Mouse (Mus musculus) layer of hippocampus, postnatal 36 days (tissue): Measurements from ENCODE around the gene Ehhadh. TPM values are rescaled to one million over a fixed set of nuclear protein-coding genes. Genes with fewer than 3 reads are reported as not detected.
A peak's percentile ranks its signal among the peaks of the same experiment; 100 is the strongest.

Source experiments
- DNase-seq, 2 experiments: peaks; one replicate each; pipeline ENCODE4 v3.0.0; 2022
- total RNA-seq, 2 experiments: library from RNA; stranded (reverse); gene quantifications; 2 replicates each; pipeline ENCODE4 v1.2.3; 2021

Ehhadh gene
- total RNA-seq, 2 experiments from 2014 or later, result 1.2 to 1.3 TPM

- no peak for DNase-seq
These were observed 60.2 kb downstream of the Ehhadh start for GRCm38 (mm10) chr16:21727421-21727820.

- DNase-seq, result no peak
These were observed 63.3 kb downstream of the Ehhadh start for GRCm38 (mm10) chr16:21724261-21724660.

- DNase-seq, result no peak
These were observed 67.8 kb downstream of the Ehhadh start for GRCm38 (mm10) chr16:21719770-21720169.

- peak in 1 of 2 experiments; percentile 18 for DNase-seq
These were observed 73.1 kb downstream of the Ehhadh start for GRCm38 (mm10) chr16:21714516-21714915.

Other genes starting within 250 kb of the Ehhadh start
- 10 to 100 TPM; 35.8 to 42.4 TPM for gene 2510009E07Rik, start 93.1 kb downstream of the Ehhadh start, total RNA-seq
- 10 to 100 TPM; 15.3 to 17.3 TPM for gene Map3k13, start 6.5 kb upstream of the Ehhadh start, total RNA-seq
- gene Tmem41a, start 159.7 kb upstream of the Ehhadh start, total RNA-seq, result 10 to 100 TPM; 14.8 to 15.9 TPM
- under 1 TPM; 0.23 to 0.25 TPM for gene Liph, start 207.9 kb upstream of the Ehhadh start, total RNA-seq
- 10 to 100 TPM; 84.6 to 88.0 TPM for gene Senp2, start 221.7 kb upstream of the Ehhadh start, total RNA-seq